Mouse (Mus musculus) heart, adult 18-20 months (tissue): ENCODE results near the gene Stom. TPM values are rescaled to one million over a fixed set of nuclear protein-coding genes. Genes with fewer than 3 reads are reported as not detected.

Experiments used
- DNase-seq, 2 experiments: peaks; one replicate each; pipeline ENCODE4 v3.0.0; 2021 to 2022; ENCODE audit warnings: mixed read lengths in 1 of 2
- total RNA-seq, 2 experiments: library from RNA; stranded (reverse); gene quantifications; 2 replicates each; pipeline ENCODE4 v1.2.3; 2021

Stom gene
- total RNA-seq, 2 experiments from 2014 or later, result 88.5 to 102 TPM

GRCm38 (mm10) chr2:35272881-35273280 lies 63.9 kb downstream of the Stom start:
- no peak for DNase-seq

- peak; percentile 68 to 88 for DNase-seq
Observed at GRCm38 (mm10) chr2:35271817-35272216, 65.0 kb downstream of the Stom start.

DNA sequence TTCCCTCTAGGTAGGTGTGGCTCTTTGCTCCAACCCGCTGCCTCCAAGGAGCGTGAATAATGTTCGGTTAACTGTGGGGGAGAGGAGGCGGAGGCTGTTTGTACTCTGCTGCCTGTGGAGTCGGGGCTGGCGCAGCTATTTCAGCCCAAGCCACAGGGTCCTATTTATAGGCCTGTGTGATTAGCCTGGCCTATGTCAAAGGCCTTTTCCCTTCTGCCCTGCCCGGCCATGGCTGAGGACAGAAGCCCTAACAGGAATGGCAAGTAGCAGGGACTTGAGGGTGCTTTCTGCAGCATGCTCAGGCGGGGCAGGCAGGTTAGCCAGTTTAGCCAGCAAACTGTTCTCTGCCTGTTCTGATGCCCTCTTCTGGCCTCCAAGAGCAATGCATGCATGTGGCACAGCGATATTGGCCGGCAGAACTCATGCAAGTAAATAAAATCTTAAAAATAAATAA lies 66.2 kb downstream of the Stom start:
- DNase-seq, result peak; percentile 78 to 80

DNA sequence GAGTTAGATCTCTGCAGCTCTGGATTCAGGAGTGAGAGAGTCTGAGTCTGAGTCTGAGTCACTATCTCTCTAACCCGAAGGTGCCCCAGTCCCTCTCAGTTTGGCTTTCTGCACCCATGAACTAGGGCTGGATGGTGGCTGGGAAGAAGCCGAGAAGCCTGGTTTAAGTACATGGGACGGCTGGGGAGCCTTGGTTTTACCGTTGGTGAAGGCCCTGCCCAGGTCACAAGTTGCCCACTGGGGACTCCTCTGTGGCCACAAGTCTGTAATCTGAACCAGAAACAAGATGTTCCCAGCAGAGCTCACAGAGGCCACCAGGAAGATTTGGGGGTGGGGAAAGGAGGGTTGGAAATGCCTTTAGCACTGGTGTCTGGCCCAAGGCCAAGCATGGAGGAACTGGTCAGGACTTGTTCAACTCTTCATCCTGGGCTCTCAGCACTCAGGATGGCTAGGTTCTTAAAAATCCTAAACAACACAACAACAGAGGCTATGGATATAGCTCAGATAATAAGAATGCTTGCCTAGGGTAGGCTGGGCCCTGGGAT lies 67.0 kb downstream of the Stom start:
- DNase-seq, result peak in 1 of 2 experiments; percentile 58

- DNase-seq, result no peak
Observed at GRCm38 (mm10) chr2:35269136-35269535, 67.6 kb downstream of the Stom start.

DNA sequence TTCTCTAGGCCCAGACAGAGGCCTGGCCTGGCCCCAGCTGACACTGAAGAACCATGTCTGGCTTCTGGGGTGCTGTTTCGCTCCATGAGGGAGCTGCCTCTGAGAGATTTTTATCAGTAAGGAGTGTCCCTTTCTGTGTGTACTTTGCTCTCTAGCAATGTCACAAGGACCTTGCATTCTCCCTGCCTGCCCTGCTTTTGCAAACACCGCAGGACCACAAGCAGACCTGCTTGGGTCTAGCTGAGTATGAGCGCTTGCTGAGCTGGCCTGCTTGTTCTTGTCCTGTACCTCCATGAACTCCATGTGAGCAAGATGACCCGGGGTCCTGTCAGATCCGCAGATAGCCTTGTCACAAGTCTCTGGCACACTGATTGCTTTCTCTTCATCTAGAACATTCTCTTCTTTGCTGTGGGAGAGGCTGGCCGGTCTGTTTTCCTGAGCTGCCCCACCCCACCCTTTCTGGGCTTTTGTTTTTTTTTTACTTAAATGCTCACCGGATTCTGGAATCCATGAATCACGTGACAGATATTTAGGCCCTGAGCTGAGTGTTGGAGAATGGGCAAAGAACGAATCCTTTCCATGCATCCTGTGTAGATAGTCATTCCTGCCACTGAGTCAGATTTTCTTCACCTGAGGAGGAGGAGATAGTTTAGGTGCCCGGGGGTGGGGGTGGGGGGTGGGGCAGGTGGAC lies 68.8 kb downstream of the Stom start:
- no peak for DNase-seq

GRCm38 (mm10) chr2:35267156-35267875 lies 69.5 kb downstream of the Stom start:
- no peak for DNase-seq

GRCm38 (mm10) chr2:35266251-35266905 lies 70.4 kb downstream of the Stom start:
- no peak for DNase-seq

GRCm38 (mm10) chr2:35265775-35266174 lies 71.0 kb downstream of the Stom start:
- DNase-seq, result no peak

- DNase-seq, result peak; percentile 78 to 80
Observed at GRCm38 (mm10) chr2:35265296-35265695, 71.5 kb downstream of the Stom start.

GRCm38 (mm10) chr2:35264095-35264494 lies 72.7 kb downstream of the Stom start:
- DNase-seq, result no peak

Other genes starting within 250 kb of the Stom start
- not detected for gene AI182371, start 235.4 kb downstream of the Stom start, total RNA-seq
- 1 to 10 TPM; 3.7 to 5.2 TPM for gene Cntrl, start 227.5 kb downstream of the Stom start, total RNA-seq
- gene Rab14, start 135.9 kb downstream of the Stom start, total RNA-seq, result 100 to 1,000 TPM; 128 to 136 TPM
- gene Gsn, start 80.6 kb downstream of the Stom start, total RNA-seq, result 100 to 1,000 TPM; 742 to 802 TPM
- not detected for gene 4930568D16Rik, start 30.8 kb upstream of the Stom start, total RNA-seq
- not detected for gene 4930402F06Rik, start 60.2 kb upstream of the Stom start, total RNA-seq
- 10 to 100 TPM; 13.6 to 17.0 TPM for gene Ggta1, start 126.3 kb upstream of the Stom start, total RNA-seq
- 10 to 100 TPM; 42.4 to 44.1 TPM for gene Dab2ip, start 221.3 kb upstream of the Stom start, total RNA-seq